Mouse (Mus musculus) brain, adult 2 months (tissue): Measurements from ENCODE around the gene Smoc2.

Experiments used
- DNase-seq: peaks from one replicate; pipeline ENCODE4 v3.0.0; 2011; ENCODE audit warnings: low read depth, low spot score

Smoc2 gene

DNA sequence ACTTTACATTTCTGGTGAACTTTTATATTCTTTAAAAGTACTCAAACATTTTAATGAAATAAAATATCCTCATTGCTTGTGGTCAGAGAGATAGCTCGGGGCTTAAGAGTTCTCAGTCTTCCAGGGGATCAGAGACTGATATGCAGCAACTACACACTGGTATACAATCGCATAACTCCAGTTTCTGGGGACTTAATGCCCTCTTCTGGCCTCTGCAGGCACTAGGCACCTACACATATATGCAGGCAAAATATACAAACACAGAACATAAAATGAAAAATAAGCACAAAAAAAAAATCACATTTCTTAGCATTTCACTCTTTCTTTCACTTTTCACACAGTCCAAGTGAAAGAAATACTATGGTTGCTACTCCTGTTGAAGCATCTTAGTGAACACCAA lies 133.2 kb downstream of the Smoc2 start:
- peak; percentile 12 for DNase-seq

DNA sequence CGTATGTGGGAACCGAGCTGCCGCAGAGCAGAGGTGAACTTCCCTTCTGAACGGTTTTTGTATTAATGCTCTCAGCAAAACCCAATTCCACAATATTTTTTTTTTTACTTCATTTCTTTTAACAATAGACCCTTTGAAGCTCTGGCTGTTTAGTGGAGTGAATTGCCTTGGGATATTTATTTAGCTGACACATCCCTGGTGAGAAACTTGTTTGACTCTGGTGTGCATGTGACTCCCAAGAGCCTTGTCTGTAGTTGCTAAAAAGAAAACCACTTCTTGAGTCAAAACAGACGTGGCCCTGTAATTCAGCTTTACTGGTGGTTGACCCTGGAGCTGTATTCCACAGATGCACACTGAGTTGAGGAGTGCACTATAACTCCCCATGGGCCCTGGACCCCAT lies 135.2 kb downstream of the Smoc2 start:
- no peak for DNase-seq

DNA sequence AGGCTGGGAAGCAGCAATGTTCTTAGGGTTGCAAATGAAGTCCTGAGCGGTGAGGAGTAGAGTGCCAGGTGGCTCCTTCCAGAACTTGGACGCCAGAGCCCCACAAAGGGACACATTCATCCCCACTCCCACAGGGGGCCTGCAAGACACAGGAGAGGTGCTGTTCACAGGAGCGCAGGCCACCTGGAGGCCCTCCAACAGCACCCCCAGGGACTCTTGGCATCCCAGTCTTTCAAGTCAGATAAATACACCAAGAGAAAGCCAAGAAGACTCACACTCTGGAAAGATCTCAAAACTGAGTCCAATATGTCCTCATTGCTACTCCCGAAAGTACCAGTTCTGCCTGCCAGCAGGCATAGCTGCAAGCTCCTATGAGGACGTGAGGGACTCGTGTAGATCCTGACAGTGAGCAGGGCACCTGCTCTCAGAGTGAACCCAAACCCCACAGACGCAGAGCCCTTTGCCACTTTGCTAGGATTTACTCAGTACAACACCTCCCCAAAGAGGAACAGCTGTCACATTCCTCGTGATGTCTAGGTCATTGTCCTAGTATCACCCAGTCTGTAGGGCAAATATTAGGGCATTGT lies 141.2 kb downstream of the Smoc2 start:
- peak; percentile 36 for DNase-seq

DNA sequence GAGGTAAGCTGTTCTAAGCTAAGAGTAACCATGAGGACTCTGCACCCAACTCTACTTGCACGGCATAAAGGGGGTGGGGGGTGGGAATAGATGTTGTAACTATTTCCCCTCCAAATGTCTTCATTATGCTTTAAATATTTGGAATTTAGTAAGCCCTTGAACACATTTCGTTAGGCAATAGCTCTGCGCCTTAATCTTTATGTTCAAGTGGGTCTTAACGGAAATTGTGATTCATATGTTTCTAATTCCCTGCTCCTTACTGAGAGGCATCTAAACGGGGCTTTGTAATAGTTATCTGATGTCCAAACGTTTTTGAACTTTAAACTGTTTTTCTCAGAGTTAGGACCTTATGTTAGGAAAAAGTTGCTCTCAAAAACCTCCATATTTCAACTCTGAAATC lies 147.2 kb downstream of the Smoc2 start:
- no peak for DNase-seq

DNA sequence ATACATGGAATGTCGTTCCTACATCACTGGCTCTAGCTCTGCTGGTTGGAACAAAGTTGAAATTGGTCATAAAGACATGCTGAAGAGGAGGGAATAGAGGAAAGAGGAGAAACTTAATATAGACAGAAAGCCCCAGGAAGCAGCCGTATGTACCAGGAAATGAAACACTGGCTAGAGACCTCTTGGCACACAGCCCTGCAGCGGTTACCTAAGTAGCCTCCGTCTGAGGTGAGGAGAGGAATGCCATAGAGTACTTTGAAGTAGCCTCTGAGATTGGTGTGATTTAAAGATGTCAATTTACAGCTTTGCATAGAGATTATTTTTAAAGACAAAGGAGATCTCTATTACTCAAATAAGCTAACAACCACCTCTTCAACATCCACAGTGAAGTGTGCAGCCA lies 155.4 kb downstream of the Smoc2 start:
- DNase-seq = no peak

DNA sequence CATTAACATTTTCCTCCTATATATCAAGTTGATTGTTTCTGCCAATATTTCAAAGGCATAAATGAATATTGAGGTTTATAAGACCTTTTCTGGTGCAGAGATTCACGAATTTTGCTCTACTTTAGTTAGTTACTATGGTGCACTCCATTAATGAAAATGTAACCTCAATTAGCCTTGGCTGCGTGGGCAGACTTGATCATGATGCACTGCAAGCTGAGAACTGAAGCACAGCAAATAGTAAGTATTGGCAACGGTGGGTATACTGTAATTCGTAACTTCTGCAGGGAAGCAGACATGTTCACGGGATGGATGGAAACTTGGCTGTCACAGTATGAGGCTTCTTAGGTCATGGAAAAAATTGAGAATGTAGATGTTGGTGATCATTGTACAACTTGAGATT lies 166.3 kb downstream of the Smoc2 start:
- DNase-seq = peak; percentile 17

DNA sequence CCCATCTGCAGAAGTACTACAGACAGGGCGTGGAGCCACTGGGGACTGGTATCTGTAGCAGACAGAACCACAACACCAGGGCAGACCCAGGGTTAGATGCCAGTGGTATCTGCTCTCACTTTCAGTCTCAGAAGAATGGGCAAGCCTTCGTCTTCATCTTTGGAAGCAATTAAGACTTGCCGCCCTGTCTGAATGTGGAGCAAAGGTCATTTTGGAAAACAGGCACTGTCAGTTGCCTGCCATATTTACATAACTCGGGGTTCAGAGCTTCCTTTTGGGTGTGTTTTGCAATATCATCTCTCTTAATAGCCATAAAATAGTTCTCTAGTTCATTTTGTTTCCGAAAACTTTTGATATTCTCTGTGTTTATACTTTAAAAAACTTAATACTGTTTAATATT lies 168.0 kb downstream of the Smoc2 start:
- no peak for DNase-seq
